8 mouse cellular contexts compared by ENCODE assay signal in the genomic region with DNA sequence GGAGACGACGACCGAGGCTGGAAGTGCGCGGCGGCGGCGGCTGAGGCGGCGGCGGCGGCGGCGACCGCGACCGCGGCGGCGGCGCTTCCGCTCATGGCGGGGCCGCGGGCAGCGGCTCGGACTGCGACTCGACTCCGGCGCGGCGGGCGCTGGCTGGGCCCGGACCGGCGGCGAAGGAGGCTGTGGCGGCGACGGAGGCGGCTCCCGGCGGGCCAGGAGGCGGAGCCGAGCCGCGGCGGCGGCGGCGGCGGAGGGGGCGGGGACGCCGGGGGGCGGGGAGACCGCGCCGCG. TPM values are rescaled to one million over a fixed set of nuclear protein-coding genes. Genes with fewer than 3 reads are reported as not detected.
A peak's percentile ranks its signal among the peaks of the same experiment; 100 is the strongest.
DNase-seq lines count a peak whose midpoint lies in the region; ATAC-seq and TF ChIP-seq lines count a peak whose summit lies in the region.

Gene Rnf38, minus strand, starts transcription at position 77 of the 291 bp plus-strand sequence.

- peak within 1 kb of the TSS; percentile 70 for H3K4me3 ChIP-seq in kidney, postnatal 0 days (replicated peaks; ENCODE audit: low read depth, low read length)
- H3K4me3 ChIP-seq in intestine, embryonic 16.5 days (ENCODE audit: low read length): peak within 1 kb of the TSS; percentile 83
- H3K4me3 ChIP-seq in midbrain, embryonic 10.5 days: peak within 1 kb of the TSS; percentile 84

- H3K36me3 ChIP-seq in kidney, postnatal 0 days (ENCODE audit: insufficient read depth, low read length): no peaks in the 10 kb centered on the region
- no peaks in the 10 kb centered on the region for H3K36me3 ChIP-seq in intestine, embryonic 16.5 days (ENCODE audit: control insufficient read depth, insufficient read depth, low read length)
- H3K36me3 ChIP-seq in midbrain, embryonic 10.5 days: no peaks in the 10 kb centered on the region

- ATAC-seq in kidney, postnatal 0 days (replicated peaks; ENCODE audit: low FRiP score, low read depth): no peak
- no peak for ATAC-seq in intestine, embryonic 16.5 days

- no peak for TF ChIP-seq CTCF in kidney, postnatal 0 days (IDR thresholded peaks at IDR 0.05; ENCODE audit: low read depth)

- H3K9me3 ChIP-seq in kidney, postnatal 0 days (replicated peaks; ENCODE audit: low read length): no peaks in the 10 kb centered on the region
- H3K9me3 ChIP-seq in intestine, embryonic 16.5 days (ENCODE audit: control insufficient read depth, low read length): no peaks in the 10 kb centered on the region
- no peaks in the 10 kb centered on the region for H3K9me3 ChIP-seq in midbrain, embryonic 10.5 days (replicated peaks)

- DNase-seq in kidney, postnatal 0 days (ENCODE audit: low spot score): no peak
- DNase-seq in kidney, postnatal 25 days: no peak
- no peak for DNase-seq in adrenal gland, postnatal 36 days
- DNase-seq in gastrocnemius, postnatal 25 days: no peak
- no peak for DNase-seq in midbrain, embryonic 10.5 days (ENCODE audit: low spot score)
- no peak for DNase-seq in ovary, adult 18-20 months (ENCODE audit: low spot score)
- DNase-seq in spleen, postnatal 4 days (ENCODE audit: low spot score in 2 of 2): no peak

- no peaks in the 10 kb centered on the region for H3K27me3 ChIP-seq in kidney, postnatal 0 days (ENCODE audit: insufficient read depth, low read length)
- no peaks in the 10 kb centered on the region for H3K27me3 ChIP-seq in intestine, embryonic 16.5 days (replicated peaks; ENCODE audit: control insufficient read depth, insufficient read depth, low read length)
- no peaks in the 10 kb centered on the region for H3K27me3 ChIP-seq in midbrain, embryonic 10.5 days (ENCODE audit: low read depth, poor library complexity, severe bottlenecking)

- peak within 1 kb of the TSS; percentile 92 for H3K27ac ChIP-seq in kidney, postnatal 0 days
- peak within 1 kb of the TSS; percentile 96 for H3K27ac ChIP-seq in intestine, embryonic 16.5 days (ENCODE audit: low read length)
- H3K27ac ChIP-seq in midbrain, embryonic 10.5 days (replicated peaks): peak within 1 kb of the TSS; percentile 95

- peak within 1 kb of the TSS; percentile 94 for H3K9ac ChIP-seq in kidney, postnatal 0 days (ENCODE audit: low read depth, low read length)
- peak within 1 kb of the TSS; percentile 87 for H3K9ac ChIP-seq in intestine, embryonic 16.5 days (ENCODE audit: low read depth, low read length)

- H3K4me2 ChIP-seq in kidney, postnatal 0 days (ENCODE audit: low read length): peak within 1 kb of the TSS; percentile 92
- peak within 1 kb of the TSS; percentile 93 for H3K4me2 ChIP-seq in intestine, embryonic 16.5 days (ENCODE audit: low read depth, low read length)

- 0% methylated on average over 19 of the region's 61 CpGs for WGBS in kidney, postnatal 0 days
- WGBS in intestine, embryonic 16.5 days: 0% methylated on average over 10 of the region's 61 CpGs
- WGBS in midbrain, embryonic 10.5 days: 6% methylated on average over 59 of the region's 61 CpGs

- 0 out of 2 replicates have a peak, but pooled peaks cover 5% of the 10 kb centered on the region for H3K4me1 ChIP-seq in kidney, postnatal 0 days (replicated peaks; ENCODE audit: insufficient read depth, low read length)
- H3K4me1 ChIP-seq in intestine, embryonic 16.5 days (ENCODE audit: control insufficient read depth, insufficient read depth, low read length): peaks cover 18% of the 10 kb centered on the region
- peaks cover 43% of the 10 kb centered on the region for H3K4me1 ChIP-seq in midbrain, embryonic 10.5 days

RNA-seq across cellular contexts. Expression of gene Rnf38, which starts in this region (rescaled TPM):
- polyA plus RNA-seq in kidney, postnatal 0 days (2015; fragmentation: Nextera tagmentation; extraction: Ambion mirVana): 13.6 and 14.0 TPM in 2 replicates
- 10 to 100 TPM; 29.3 to 34.5 TPM for total RNA-seq in adrenal gland, postnatal 36 days (2021)
- total RNA-seq in gastrocnemius, postnatal 25 days (2021): 10 to 100 TPM; 10.8 to 16.3 TPM
- polyA plus RNA-seq in intestine, embryonic 16.5 days (2015; fragmentation: Nextera tagmentation; extraction: Ambion mirVana): 10.3 and 11.4 TPM in 2 replicates
- 29.0 and 38.6 TPM in 2 replicates for polyA plus RNA-seq in midbrain, embryonic 10.5 days (2016; fragmentation: Nextera tagmentation; extraction: Ambion mirVana)
